Mouse (Mus musculus): Measurements from ENCODE around the gene Ebf1.

DNA sequence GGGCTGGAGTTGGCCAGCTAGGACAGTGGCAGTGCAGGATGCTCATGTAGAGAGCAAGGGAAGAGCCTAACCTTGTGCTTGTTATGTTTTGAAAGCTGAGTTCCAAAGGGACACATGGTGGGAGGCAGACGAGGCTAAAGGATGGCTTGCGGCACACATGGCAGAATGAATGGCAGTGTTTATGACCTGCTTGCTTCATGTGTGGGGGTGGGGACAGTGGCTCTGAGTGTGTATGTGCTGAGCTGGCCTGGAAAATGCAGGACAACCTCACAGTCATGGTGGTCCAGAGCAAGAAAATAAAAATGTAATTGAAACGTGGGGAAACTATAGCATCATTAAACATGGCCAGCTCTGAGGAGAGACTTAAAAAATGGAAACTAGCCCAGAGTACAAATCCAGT, 181.2 kb downstream of the Ebf1 start:
- TF ChIP-seq TCF12 (IDR thresholded peaks at IDR 0.05; ENCODE audit: insufficient read depth, poor library complexity, severe bottlenecking) (no peak), POLR2A (IDR thresholded peaks at IDR 0.05; ENCODE audit: insufficient read length, low read depth) (no peak), POLR2AphosphoS2 (IDR thresholded peaks at IDR 0.05; ENCODE audit: insufficient read length, low read depth) (no peak), MYOG (IDR thresholded peaks at IDR 0.05; ENCODE audit: control insufficient read depth in 1 of 3, insufficient read depth in 1 of 3, insufficient read length in 2 of 3, low read depth in 2 of 3) (no peak)

Measured in myocyte (in vitro differentiated cells).